9 mouse cellular contexts compared by ENCODE assay signal in the genomic region with DNA sequence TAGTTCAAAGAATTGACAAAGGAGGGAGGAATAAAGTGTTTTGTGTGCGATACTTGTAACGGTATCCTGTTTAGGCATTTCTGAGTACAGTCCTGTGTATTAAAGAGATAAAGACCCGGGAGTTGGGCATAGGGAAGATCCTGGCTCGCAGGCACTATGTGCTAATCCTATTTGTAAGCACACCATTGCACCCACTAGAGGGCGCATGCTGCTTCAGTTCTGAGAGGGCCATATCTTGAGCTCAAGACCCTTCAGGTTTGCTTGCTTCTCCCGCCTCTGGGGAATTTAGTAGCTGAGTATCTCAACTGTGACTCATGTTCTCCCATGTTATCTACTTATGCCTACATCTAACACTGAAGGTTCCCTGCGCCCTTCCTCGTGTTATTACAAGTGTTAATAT. TPM values are rescaled to one million over a fixed set of nuclear protein-coding genes. Genes with fewer than 3 reads are reported as not detected.
DNase-seq lines count a peak whose midpoint lies in the region; ATAC-seq and TF ChIP-seq lines count a peak whose summit lies in the region.
"Had no signal": no experiment of that assay in that cellular context is flagged by ENCODE, and none has a peak within 500 bp of the region (broad histone marks: within the 10 kb centered on the region; RNA-seq: fewer than 3 reads in every experiment).

No protein-coding gene starts in this region.

- H3K4me2 ChIP-seq in intestine, postnatal 0 days (replicated peaks; ENCODE audit: low read depth), result no peak overlapping the region
- no peak overlapping the region for H3K4me2 ChIP-seq in intestine, embryonic 15.5 days (replicated peaks)
- H3K4me2 ChIP-seq: neural tube, embryonic 13.5 days had no signal

- no peak for ATAC-seq in intestine, postnatal 0 days
- no peak for ATAC-seq in intestine, embryonic 15.5 days

- H3K4me3 ChIP-seq in intestine, postnatal 0 days (ENCODE audit: low read depth, low read length), result no peak overlapping the region
- no peak overlapping the region for H3K4me3 ChIP-seq in intestine, embryonic 15.5 days (replicated peaks)
- H3K4me3 ChIP-seq in liver, adult 2 months (ENCODE audit: insufficient read depth, low read depth, low read length), result no peak overlapping the region
- H3K4me3 ChIP-seq: neural tube, embryonic 13.5 days had no signal

- no peaks in the 10 kb centered on the region for H3K9me3 ChIP-seq in intestine, postnatal 0 days (ENCODE audit: control insufficient read depth)
- H3K9me3 ChIP-seq in intestine, embryonic 15.5 days, result no peaks in the 10 kb centered on the region
- H3K9me3 ChIP-seq: neural tube, embryonic 13.5 days had no signal

- no peaks in the 10 kb centered on the region for H3K36me3 ChIP-seq in intestine, postnatal 0 days (ENCODE audit: control insufficient read depth, insufficient read depth)
- no peaks in the 10 kb centered on the region for H3K36me3 ChIP-seq in intestine, embryonic 15.5 days
- H3K36me3 ChIP-seq in liver, adult 2 months (ENCODE audit: control insufficient read depth, insufficient read depth, low read length), result no peaks in the 10 kb centered on the region
- H3K36me3 ChIP-seq: neural tube, embryonic 13.5 days had no signal

- no peaks in the 10 kb centered on the region for H3K4me1 ChIP-seq in intestine, postnatal 0 days (replicated peaks; ENCODE audit: control insufficient read depth, insufficient read depth, low read length)
- peaks cover 1% of the 10 kb centered on the region for H3K4me1 ChIP-seq in intestine, embryonic 15.5 days (replicated peaks)
- no peaks in the 10 kb centered on the region for H3K4me1 ChIP-seq in liver, adult 2 months (ENCODE audit: control insufficient read depth, insufficient read depth, low read length)
- H3K4me1 ChIP-seq: neural tube, embryonic 13.5 days had no signal

- intact Hi-C loops in gastrocnemius, postnatal 14 days (cut with DNase I; ENCODE audit: low total_unique reads), result no loop called here

- TF ChIP-seq CTCF in intestine, postnatal 0 days (IDR thresholded peaks at IDR 0.05; ENCODE audit: low read depth), result peak; percentile 88
- peak; percentile 76; the same call in 1 of the 2 replicates for TF ChIP-seq CTCF in brain, embryonic 14.5 days (IDR thresholded peaks at IDR 0.05; ENCODE audit: borderline replicate concordance, extremely low read depth, insufficient read depth, insufficient read length)
- peak; percentile 72 for TF ChIP-seq CTCF in liver, adult 2 months (IDR thresholded peaks at IDR 0.05; ENCODE audit: low read depth, low read length)

- TF ChIP-seq POLR2A in brain, embryonic 14.5 days (IDR thresholded peaks at IDR 0.05; ENCODE audit: borderline replicate concordance, extremely low read depth, insufficient read depth, insufficient read length, poor library complexity, severe bottlenecking), result no peak
- TF ChIP-seq POLR2A in liver, adult 2 months (IDR thresholded peaks at IDR 0.05; ENCODE audit: extremely low read depth, insufficient read depth, low read length), result no peak

- H3K27ac ChIP-seq in intestine, postnatal 0 days (ENCODE audit: low read depth, low read length), result no peak overlapping the region
- no peak overlapping the region for H3K27ac ChIP-seq in intestine, embryonic 15.5 days
- no peak overlapping the region for H3K27ac ChIP-seq in liver, adult 2 months (replicated peaks; ENCODE audit: insufficient read depth, low read depth, low read length)
- H3K27ac ChIP-seq: neural tube, embryonic 13.5 days had no signal

- 29% methylated on average over 8 of the region's 8 CpGs for WGBS in intestine, postnatal 0 days
- 38% methylated on average over 8 of the region's 8 CpGs for WGBS in intestine, embryonic 15.5 days
- 34% methylated on average over 8 of the region's 8 CpGs for WGBS in liver, adult 2 months

- DNase-seq in ES-CJ7 (ENCODE audit: low read depth, low spot score), result peak; percentile 94
- peak; percentile 88 for DNase-seq in brain, embryonic 14.5 days (ENCODE audit: low read depth)
- peak; percentile 50 for DNase-seq in gastrocnemius, postnatal 14 days
- DNase-seq in liver, adult 2 months (ENCODE audit: extremely low read depth, low read depth, low spot score), result peak; percentile 50
- peak; percentile 44 for DNase-seq in retina, adult 2 months (ENCODE audit: low read depth, low spot score)
- DNase-seq in thymus, postnatal 4 days, result peak; percentile 88

- H3K27me3 ChIP-seq in intestine, postnatal 0 days (replicated peaks; ENCODE audit: control insufficient read depth, insufficient read depth, low read length), result no peaks in the 10 kb centered on the region
- H3K27me3 ChIP-seq in intestine, embryonic 15.5 days (replicated peaks), result no peaks in the 10 kb centered on the region
- H3K27me3 ChIP-seq in liver, adult 2 months (ENCODE audit: control insufficient read depth, insufficient read depth, low read length), result no peaks in the 10 kb centered on the region
- H3K27me3 ChIP-seq: neural tube, embryonic 13.5 days had no signal

- H3K9ac ChIP-seq in intestine, postnatal 0 days (ENCODE audit: low read depth, low read length), result no peak overlapping the region
- no peak overlapping the region for H3K9ac ChIP-seq in intestine, embryonic 15.5 days
- H3K9ac ChIP-seq in liver, adult 2 months (ENCODE audit: low read depth, low read length), result no peak overlapping the region
- H3K9ac ChIP-seq: neural tube, embryonic 13.5 days had no signal

- H3K79me2 ChIP-seq in liver, adult 2 months (ENCODE audit: control insufficient read depth, insufficient read depth, low read length), result no peaks in the 10 kb centered on the region

RNA-seq across cellular contexts. Expression of a gene that starts 36.7 kb away (rescaled TPM):
- polyA plus RNA-seq in intestine, postnatal 0 days (2015; fragmentation: Nextera tagmentation; extraction: Ambion mirVana), result 1.1 and 1.3 TPM in 2 replicates
- 2.2 and 2.5 TPM in 2 replicates for polyA plus RNA-seq in intestine, embryonic 15.5 days (2015; fragmentation: Nextera tagmentation; extraction: Ambion mirVana)
- 0.14 and 0.29 TPM in 2 replicates for polyA plus RNA-seq in brain, embryonic 14.5 days (2012; rRNA removed)
- under 1 TPM; 0.42 to 0.94 TPM for total RNA-seq in gastrocnemius, postnatal 14 days (2021)
- total RNA-seq in liver, adult 2 months (2014; rRNA removed), result 0.09 and 0.13 TPM in 2 replicates
- polyA plus RNA-seq in liver, adult 2 months (2012; rRNA removed), result 0.02 and 0.07 TPM in 2 replicates

Comparison
In these comparisons a context has a peak if more than half of its experiments do, and no peak if none do; other contexts are left out.
1. DNase-seq: peak in every context shown above with its lines; median percentile 94 in ES-CJ7; 88 in brain, embryonic 14.5 days; 88 in thymus, postnatal 4 days; 50 in gastrocnemius, postnatal 14 days; 50 in liver, adult 2 months; 44 in retina, adult 2 months.